Mouse (Mus musculus) lung, postnatal 0 days (tissue): ENCODE results near the gene Mob3c.

ENCODE experiments used
- CTCF ChIP-seq: IDR thresholded peaks from 2 replicates; pipeline ENCODE4 v1.5.1; 2016; ENCODE audit warnings: antibody characterized with exemption, mild to moderate bottlenecking
- EP300 ChIP-seq: IDR thresholded peaks from 2 replicates; pipeline ENCODE4 v1.6.1; 2016; ENCODE audit warnings: antibody characterized with exemption, mild to moderate bottlenecking, control low read depth

GRCm38 (mm10) chr4:115795360-115795759 lies 32.5 kb upstream of the Mob3c start:
- TF ChIP-seq CTCF (no peak), EP300 (no peak)
